Mouse (Mus musculus) thymus, adult 2 months (tissue): ENCODE results near the gene Arhgap10. TPM values are rescaled to one million over a fixed set of nuclear protein-coding genes. Genes with fewer than 3 reads are reported as not detected.

Source experiments
- DNase-seq: peaks from one replicate; pipeline ENCODE4 v3.0.0; 2021
- H3K27ac ChIP-seq: fragments of 200-500 bp; 2 replicates; pipeline ENCODE4 v1.5.1; 2012; ENCODE audit warnings: low read length, control low read depth; ENCODE audit not compliant: control insufficient read depth, insufficient read depth
- H3K27me3 ChIP-seq: fragments of 200-500 bp; 2 replicates; pipeline ENCODE4 v1.6.1; 2012; ENCODE audit warnings: mild to moderate bottlenecking, low read length, moderate library complexity, mixed read lengths; ENCODE audit not compliant: control insufficient read depth, insufficient read depth
- H3K36me3 ChIP-seq: fragments of 200-500 bp; 2 replicates; pipeline ENCODE4 v1.6.1; 2012; ENCODE audit warnings: mild to moderate bottlenecking, low read length, moderate library complexity; ENCODE audit not compliant: control insufficient read depth, insufficient read depth
- H3K4me1 ChIP-seq: fragments of 200-500 bp; replicated peaks from 2 replicates; pipeline ENCODE4 v1.6.1; 2012; ENCODE audit warnings: low read length; ENCODE audit not compliant: control insufficient read depth, insufficient read depth
- H3K4me3 ChIP-seq: fragments of 200-500 bp; 2 replicates; pipeline ENCODE4 v1.5.1; 2012; ENCODE audit warnings: mild to moderate bottlenecking, low read length, control low read depth, moderate library complexity; ENCODE audit not compliant: control insufficient read depth, insufficient read depth
- CTCF ChIP-seq: fragments of 200-500 bp; IDR thresholded peaks from 2 replicates; pipeline ENCODE4 v1.5.1; 2012; ENCODE audit warnings: mild to moderate bottlenecking, control low read depth, low read length, moderate library complexity, borderline replicate concordance; ENCODE audit not compliant: control insufficient read depth, poor library complexity, insufficient read depth; ENCODE audit errors: extremely low read depth
- POLR2A ChIP-seq: fragments of 200-500 bp; IDR thresholded peaks from 2 replicates; pipeline ENCODE4 v1.6.1; 2012; ENCODE audit warnings: mild to moderate bottlenecking, low read length, control low read depth, moderate library complexity; ENCODE audit not compliant: control insufficient read depth, poor library complexity, insufficient read depth; ENCODE audit errors: extremely low read depth
- WGBS: fragments of 180-500 bp; shearing (Covaris S2); methylation state at CpG from one replicate; pipeline ENCODE4 v1.1.7; 2018; 5-methylcytosine and 5-hydroxymethylcytosine counted together
- polyA plus RNA-seq: library from polyadenylated mRNA; depleted of rRNA; stranded (reverse); fragments of >200 nt; gene quantifications from 2 replicates; pipeline ENCODE4 v1.2.3, GENCODE M21; 2012

Arhgap10 gene
- polyA plus RNA-seq, 1 experiment = 12.9 TPM

GRCm38 (mm10) chr8:77416738-77417137 is 101.0 kb downstream of the Arhgap10 start:
- WGBS = 67% methylated on average over 5 of the region's 5 CpGs

GRCm38 (mm10) chr8:77416034-77416433 is 101.7 kb downstream of the Arhgap10 start:
- no peak for DNase-seq
- TF ChIP-seq POLR2A (no peak), CTCF (no peak)
- WGBS = 93% methylated on average over 5 of the region's 5 CpGs
- H3K4me3 ChIP-seq = no peak overlapping the region
- H3K36me3 ChIP-seq = 0 out of 2 replicates have a peak, but pooled peaks cover 3% of the 10 kb centered on the region
- peaks cover 5% of the 10 kb centered on the region; the same call in 1 of the 2 replicates for H3K4me1 ChIP-seq
- H3K27me3 ChIP-seq = no peaks in the 10 kb centered on the region
- no peak overlapping the region for H3K27ac ChIP-seq

More at GRCm38 (mm10) chr8:77416738-77417137, 101.0 kb downstream of the Arhgap10 start:
- peaks cover 7% of the 10 kb centered on the region; the same call in 1 of the 2 replicates for H3K4me1 ChIP-seq
- no peaks in the 10 kb centered on the region for H3K27me3 ChIP-seq
- 0 out of 2 replicates have a peak, but pooled peaks cover 3% of the 10 kb centered on the region for H3K36me3 ChIP-seq
- TF ChIP-seq CTCF (no peak), POLR2A (no peak)
- no peak overlapping the region for H3K27ac ChIP-seq
- no peak for DNase-seq
- H3K4me3 ChIP-seq = no peak overlapping the region

- Histone ChIP-seq H3K27me3 (no peaks in the 10 kb centered on the region), H3K27ac (no peak overlapping the region), H3K4me3 (no peak overlapping the region), H3K4me1 (no peaks in the 10 kb centered on the region), H3K36me3 (peaks cover 3% of the 10 kb centered on the region; the same call in 1 of the 2 replicates)
- no peak for TF ChIP-seq POLR2A
- no peak for DNase-seq
- WGBS = 99% methylated on average over 15 of the region's 15 CpGs
These were observed 106.5 kb downstream of the Arhgap10 start for GRCm38 (mm10) chr8:77411262-77411661.

- DNase-seq = no peak
- H3K4me3 ChIP-seq = no peak overlapping the region
- WGBS = 94% methylated on average over 9 of the region's 9 CpGs
- no peak for TF ChIP-seq POLR2A
- no peak for TF ChIP-seq CTCF
- H3K27me3 ChIP-seq = no peaks in the 10 kb centered on the region
- no peaks in the 10 kb centered on the region for H3K4me1 ChIP-seq
- H3K36me3 ChIP-seq = peaks cover 3% of the 10 kb centered on the region; the same call in 1 of the 2 replicates
- H3K27ac ChIP-seq = no peak overlapping the region
These were observed 107.4 kb downstream of the Arhgap10 start for GRCm38 (mm10) chr8:77410394-77410793.

- Histone ChIP-seq H3K27ac (no peak overlapping the region), H3K27me3 (no peaks in the 10 kb centered on the region), H3K4me1 (no peaks in the 10 kb centered on the region), H3K36me3 (peaks cover 3% of the 10 kb centered on the region; the same call in 1 of the 2 replicates), H3K4me3 (no peak overlapping the region)
- no peak for DNase-seq
- TF ChIP-seq POLR2A (no peak), CTCF (no peak)
- WGBS = 98% methylated on average over 19 of the region's 19 CpGs
These were observed 109.1 kb downstream of the Arhgap10 start for GRCm38 (mm10) chr8:77408527-77409215.

- TF ChIP-seq CTCF (no peak), POLR2A (no peak)
- Histone ChIP-seq H3K4me3 (no peak overlapping the region), H3K27me3 (no peaks in the 10 kb centered on the region), H3K27ac (no peak overlapping the region), H3K4me1 (no peaks in the 10 kb centered on the region), H3K36me3 (no peaks in the 10 kb centered on the region; the same call in 1 of the 2 replicates)
- 95% methylated on average over 13 of the region's 13 CpGs for WGBS
- DNase-seq = no peak
These were observed 110.9 kb downstream of the Arhgap10 start for GRCm38 (mm10) chr8:77406846-77407245.

- Histone ChIP-seq H3K27me3 (no peaks in the 10 kb centered on the region), H3K27ac (no peak overlapping the region), H3K4me3 (no peak overlapping the region), H3K36me3 (no peaks in the 10 kb centered on the region; the same call in 1 of the 2 replicates), H3K4me1 (no peaks in the 10 kb centered on the region)
- no peak for TF ChIP-seq POLR2A
- no peak for TF ChIP-seq CTCF
- WGBS = 99% methylated on average over 5 of the region's 5 CpGs
- DNase-seq = no peak
These were observed 111.3 kb downstream of the Arhgap10 start for GRCm38 (mm10) chr8:77406444-77406843.
